Mouse (Mus musculus): ENCODE measurements around the gene Oit3.

GRCm38 (mm10) chr10:59386951-59387350 is 54.6 kb downstream of the Oit3 start:
- no peak for TF ChIP-seq TAL1 (IDR thresholded peaks at IDR 0.05; ENCODE audit: low read length)
- TF ChIP-seq GATA1 (IDR thresholded peaks at IDR 0.05; ENCODE audit: low read length) = no peak

All from erythroblast, embryonic 14.5 days (primary cell).